Mouse (Mus musculus) embryonic fibroblast, embryonic 13.5 days (primary cell): Measurements from ENCODE around the gene Mesp2.

ENCODE experiments used
- CTCF ChIP-seq: IDR thresholded peaks from 2 replicates; pipeline ENCODE4 v1.5.1; 2011; ENCODE audit warnings: mild to moderate bottlenecking, control low read depth, low read length, moderate library complexity, borderline replicate concordance; ENCODE audit not compliant: insufficient read depth
- POLR2A ChIP-seq: IDR thresholded peaks from 2 replicates; pipeline ENCODE4 v1.6.1; 2011; ENCODE audit warnings: low read depth, mild to moderate bottlenecking, control low read depth, low read length, moderate library complexity

- TF ChIP-seq POLR2A (no peak), CTCF (no peak)
Measured at GRCm38 (mm10) chr7:79769664-79770063, 40.9 kb upstream of the Mesp2 start.
